Mouse (Mus musculus): ENCODE data around the gene Traf7. TPM values are rescaled to one million over a fixed set of nuclear protein-coding genes. Genes with fewer than 3 reads are reported as not detected.
A peak's percentile ranks its signal among the peaks of the same experiment; 100 is the strongest.

Gene Traf7
- polyA plus RNA-seq, 1 experiment from 2014 or later, result 94.9 TPM

- WGBS, result 2% methylated on average over 3 of the region's 3 CpGs
- Histone ChIP-seq H3K9ac (replicated peaks) (no peak overlapping the region), H3K4me1 (peaks cover 11% of the 10 kb centered on the region), H3K27me3 (peaks cover 7% of the 10 kb centered on the region; the same call in 1 of the 2 replicates), H3K9me3 (no peaks in the 10 kb centered on the region), H3K27ac (replicated peaks) (no peak overlapping the region), H3K4me3 (no peak overlapping the region), H3K36me3 (no peaks in the 10 kb centered on the region), H3K4me2 (replicated peaks) (no peak overlapping the region)
- no peak for ATAC-seq (ENCODE audit: low FRiP score, low read depth)
Observed at GRCm38 (mm10) chr17:24540375-24540774, 12.6 kb upstream of the Traf7 start.

GRCm38 (mm10) chr17:24538950-24539349 lies 11.2 kb upstream of the Traf7 start:
- 67% methylated on average over 8 of the region's 8 CpGs for WGBS
- no peak overlapping the region for H3K27ac ChIP-seq (replicated peaks)
- no peak overlapping the region for H3K4me2 ChIP-seq (replicated peaks)
- no peak overlapping the region for H3K4me3 ChIP-seq
- no peak overlapping the region for H3K9ac ChIP-seq (replicated peaks)
- no peaks in the 10 kb centered on the region for H3K9me3 ChIP-seq
- ATAC-seq (ENCODE audit: low FRiP score, low read depth), result no peak
- peaks cover 7% of the 10 kb centered on the region for H3K4me1 ChIP-seq
- no peaks in the 10 kb centered on the region for H3K36me3 ChIP-seq
- H3K27me3 ChIP-seq, result no peaks in the 10 kb centered on the region

- Histone ChIP-seq H3K4me3 (no peak overlapping the region), H3K4me1 (peaks cover 20% of the 10 kb centered on the region), H3K36me3 (no peaks in the 10 kb centered on the region), H3K27ac (replicated peaks) (no peak overlapping the region), H3K4me2 (replicated peaks) (no peak overlapping the region), H3K9me3 (no peaks in the 10 kb centered on the region), H3K27me3 (no peaks in the 10 kb centered on the region), H3K9ac (replicated peaks) (no peak overlapping the region)
- ATAC-seq (ENCODE audit: low FRiP score, low read depth), result no peak
- 43% methylated on average over 3 of the region's 3 CpGs for WGBS
Observed at GRCm38 (mm10) chr17:24537536-24537935, 9.8 kb upstream of the Traf7 start.

- H3K27me3 ChIP-seq, result no peaks in the 10 kb centered on the region
- H3K27ac ChIP-seq (replicated peaks), result no peak overlapping the region
- no peak overlapping the region for H3K4me2 ChIP-seq (replicated peaks)
- no peak for ATAC-seq (ENCODE audit: low FRiP score, low read depth)
- H3K36me3 ChIP-seq, result no peaks in the 10 kb centered on the region; the same call in 1 of the 2 replicates
- no peak overlapping the region for H3K4me3 ChIP-seq
- 62% methylated on average over 5 of the region's 5 CpGs for WGBS
- H3K4me1 ChIP-seq, result peaks cover 41% of the 10 kb centered on the region
- no peak overlapping the region for H3K9ac ChIP-seq (replicated peaks)
- H3K9me3 ChIP-seq, result no peaks in the 10 kb centered on the region
Observed at GRCm38 (mm10) chr17:24535300-24535699, 7.6 kb upstream of the Traf7 start.

GRCm38 (mm10) chr17:24534160-24534718 lies 6.5 kb upstream of the Traf7 start, which contains the start of gene Rab26:
Gene Rab26 (minus strand): TSS chr17:24534210.
- Histone ChIP-seq H3K27ac (replicated peaks) (peak within 1 kb of the TSS; percentile 22; the same call in 1 of the 2 replicates), H3K4me3 (peak within 1 kb of the TSS; percentile 29), H3K4me2 (replicated peaks) (peak within 1 kb of the TSS; percentile 57), H3K4me1 (peaks cover 51% of the 10 kb centered on the region), H3K9ac (replicated peaks) (peak within 1 kb of the TSS; percentile 47; the same call in 1 of the 2 replicates), H3K27me3 (no peaks in the 10 kb centered on the region), H3K36me3 (peaks cover 6% of the 10 kb centered on the region), H3K9me3 (no peaks in the 10 kb centered on the region)
- 85% methylated on average over 8 of the region's 8 CpGs for WGBS
- ATAC-seq (ENCODE audit: low FRiP score, low read depth), result no peak

- Histone ChIP-seq H3K27me3 (no peaks in the 10 kb centered on the region), H3K9me3 (no peaks in the 10 kb centered on the region), H3K9ac (replicated peaks) (peak overlapping the region; percentile 47; the same call in 1 of the 2 replicates), H3K4me1 (peaks cover 58% of the 10 kb centered on the region), H3K4me3 (peak overlapping the region; percentile 29), H3K27ac (replicated peaks) (peak overlapping the region; percentile 22; the same call in 1 of the 2 replicates), H3K4me2 (replicated peaks) (peak overlapping the region; percentile 57), H3K36me3 (peaks cover 6% of the 10 kb centered on the region)
- ATAC-seq (ENCODE audit: low FRiP score, low read depth), result peak; percentile 45; the same call in 1 of the 2 replicates
- 7% methylated on average over 53 of the region's 53 CpGs for WGBS
Observed at GRCm38 (mm10) chr17:24533099-24533992, 5.6 kb upstream of the Traf7 start.

GRCm38 (mm10) chr17:24532045-24532444 lies 4.3 kb upstream of the Traf7 start:
- Histone ChIP-seq H3K27me3 (no peaks in the 10 kb centered on the region), H3K4me2 (replicated peaks) (no peak overlapping the region), H3K9me3 (no peaks in the 10 kb centered on the region), H3K36me3 (peaks cover 6% of the 10 kb centered on the region), H3K4me3 (no peak overlapping the region), H3K9ac (replicated peaks) (peak overlapping the region; percentile 28), H3K27ac (replicated peaks) (no peak overlapping the region), H3K4me1 (peaks cover 52% of the 10 kb centered on the region)
- ATAC-seq (ENCODE audit: low FRiP score, low read depth), result no peak
- WGBS, result 77% methylated on average over 7 of the region's 7 CpGs

- WGBS, result 76% methylated on average over 3 of the region's 3 CpGs
- Histone ChIP-seq H3K36me3 (peaks cover 6% of the 10 kb centered on the region), H3K4me3 (no peak overlapping the region), H3K9me3 (no peaks in the 10 kb centered on the region), H3K27me3 (no peaks in the 10 kb centered on the region), H3K9ac (replicated peaks) (no peak overlapping the region), H3K4me2 (replicated peaks) (no peak overlapping the region), H3K27ac (replicated peaks) (no peak overlapping the region), H3K4me1 (peaks cover 62% of the 10 kb centered on the region)
- no peak for ATAC-seq (ENCODE audit: low FRiP score, low read depth)
Observed at GRCm38 (mm10) chr17:24531064-24531463, 3.3 kb upstream of the Traf7 start.

GRCm38 (mm10) chr17:24530361-24531050 lies 2.8 kb upstream of the Traf7 start:
- peaks cover 6% of the 10 kb centered on the region for H3K36me3 ChIP-seq
- H3K9ac ChIP-seq (replicated peaks), result peak overlapping the region; percentile 73
- H3K27me3 ChIP-seq, result no peaks in the 10 kb centered on the region
- H3K4me1 ChIP-seq, result peaks cover 65% of the 10 kb centered on the region
- WGBS, result 35% methylated on average over 8 of the region's 8 CpGs
- H3K27ac ChIP-seq (replicated peaks), result peak overlapping the region; percentile 16
- no peaks in the 10 kb centered on the region for H3K9me3 ChIP-seq
- no peak for ATAC-seq (ENCODE audit: low FRiP score, low read depth)
- peak overlapping the region; percentile 80 for H3K4me2 ChIP-seq (replicated peaks)
- H3K4me3 ChIP-seq, result peak overlapping the region; percentile 88; the same call in 1 of the 2 replicates

GRCm38 (mm10) chr17:24529883-24530282 lies 2.1 kb upstream of the Traf7 start:
- H3K4me3 ChIP-seq, result peak overlapping the region; percentile 88
- H3K9me3 ChIP-seq, result no peaks in the 10 kb centered on the region
- peaks cover 6% of the 10 kb centered on the region for H3K36me3 ChIP-seq
- H3K9ac ChIP-seq (replicated peaks), result peak overlapping the region; percentile 73
- H3K27me3 ChIP-seq, result no peaks in the 10 kb centered on the region
- ATAC-seq (ENCODE audit: low FRiP score, low read depth), result no peak
- H3K27ac ChIP-seq (replicated peaks), result peak overlapping the region; percentile 16
- WGBS, result 30% methylated on average over 5 of the region's 5 CpGs
- peaks cover 65% of the 10 kb centered on the region for H3K4me1 ChIP-seq
- H3K4me2 ChIP-seq (replicated peaks), result peak overlapping the region; percentile 80

- no peak for ATAC-seq (ENCODE audit: low FRiP score, low read depth)
- WGBS, result 1% methylated on average over 4 of the region's 4 CpGs
Observed at GRCm38 (mm10) chr17:24529007-24529451, 1.3 kb upstream of the Traf7 start.

More at GRCm38 (mm10) chr17:24529007-24529451, 1.3 kb upstream of the Traf7 start:
- peaks cover 11% of the 10 kb centered on the region for H3K36me3 ChIP-seq
- H3K9ac ChIP-seq (replicated peaks), result peak overlapping the region; percentile 73
- H3K4me1 ChIP-seq, result peaks cover 65% of the 10 kb centered on the region
- H3K9me3 ChIP-seq, result no peaks in the 10 kb centered on the region
- H3K4me3 ChIP-seq, result peak overlapping the region; percentile 88
- peak overlapping the region; percentile 83 for H3K27ac ChIP-seq (replicated peaks)
- no peaks in the 10 kb centered on the region for H3K27me3 ChIP-seq
- H3K4me2 ChIP-seq (replicated peaks), result peak overlapping the region; percentile 80

Measured in midbrain, embryonic 12.5 days (tissue).